Mouse (Mus musculus) ovary, postnatal 10 days (tissue): ENCODE results near the gene Atrnl1.

ENCODE experiments used
- DNase-seq: peaks from one replicate; pipeline ENCODE4 v3.0.0; 2022; ENCODE audit warnings: low spot score

Gene Atrnl1

DNA sequence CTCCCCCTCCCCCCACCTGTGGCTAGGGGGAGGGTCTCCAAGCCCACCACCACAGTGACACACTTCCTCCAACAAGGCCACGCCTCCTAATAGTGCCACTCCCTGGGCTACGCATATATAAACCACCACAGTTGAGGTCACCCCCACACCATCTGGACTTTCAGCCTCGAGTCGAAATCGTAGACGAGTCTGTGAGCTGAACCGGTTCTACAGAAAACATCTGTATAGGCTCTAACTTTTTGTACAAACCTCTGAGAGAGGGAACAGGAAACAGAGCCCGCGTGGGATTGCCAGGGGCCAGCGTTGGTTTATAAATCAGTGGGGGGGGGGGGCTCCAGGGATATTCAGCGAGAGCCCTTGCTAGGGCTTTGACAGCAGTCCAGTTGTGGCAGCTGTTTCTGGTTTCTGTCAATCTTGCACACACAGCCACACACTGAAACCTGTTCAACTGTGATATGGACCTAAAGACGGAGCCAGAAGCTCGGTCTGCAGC, 508.9 kb downstream of the Atrnl1 start:
- no peak for DNase-seq

GRCm38 (mm10) chr19:58120661-58121060, 509.8 kb downstream of the Atrnl1 start:
- DNase-seq = no peak

- DNase-seq = no peak
These were observed 510.8 kb downstream of the Atrnl1 start for GRCm38 (mm10) chr19:58121628-58122027.

- no peak for DNase-seq
These were observed 512.8 kb downstream of the Atrnl1 start for GRCm38 (mm10) chr19:58123620-58124019.

DNA sequence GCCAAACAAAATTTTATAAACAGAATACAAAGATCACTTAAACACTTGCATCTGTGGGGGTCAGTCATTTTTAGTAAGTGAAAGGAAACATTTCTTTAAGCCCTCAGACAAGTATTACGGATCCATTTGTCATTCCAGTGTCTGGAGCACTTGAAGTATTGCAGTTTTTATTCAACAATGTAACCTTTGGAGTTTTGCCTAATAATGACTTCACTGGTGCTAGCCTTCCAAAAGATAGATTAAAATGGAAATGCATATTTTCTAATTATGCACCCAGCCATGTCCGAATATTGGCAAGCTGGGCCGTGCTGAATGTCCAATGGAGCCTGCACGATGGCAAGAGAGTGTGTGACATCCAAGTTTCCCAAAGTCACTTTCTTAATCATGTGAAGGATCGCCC, 513.7 kb downstream of the Atrnl1 start:
- no peak for DNase-seq

- no peak for DNase-seq
These were observed 514.2 kb downstream of the Atrnl1 start for GRCm38 (mm10) chr19:58125010-58125409.

DNA sequence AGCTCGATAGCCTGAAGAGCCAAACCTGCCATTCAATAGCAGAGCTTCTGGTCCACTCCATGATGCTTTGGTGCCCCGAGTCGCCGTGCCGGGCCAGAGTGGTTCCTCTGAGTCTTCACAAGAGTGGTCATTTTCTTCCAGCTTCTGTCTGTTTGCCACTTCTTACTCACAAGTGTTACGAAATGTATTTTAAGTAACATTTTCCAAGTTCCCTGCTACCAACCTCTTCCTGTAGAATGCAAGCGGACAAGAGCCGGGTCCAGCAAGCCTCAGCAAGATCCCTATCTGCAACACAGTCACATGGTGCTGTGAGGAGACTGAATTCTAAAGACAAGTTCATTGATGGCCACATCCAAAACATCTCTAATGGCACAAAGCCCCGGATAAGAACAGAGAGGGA, 521.1 kb downstream of the Atrnl1 start:
- DNase-seq = no peak

GRCm38 (mm10) chr19:58140191-58140784, 529.5 kb downstream of the Atrnl1 start:
- DNase-seq = no peak

GRCm38 (mm10) chr19:58143853-58144454, 533.1 kb downstream of the Atrnl1 start:
- no peak for DNase-seq

DNA sequence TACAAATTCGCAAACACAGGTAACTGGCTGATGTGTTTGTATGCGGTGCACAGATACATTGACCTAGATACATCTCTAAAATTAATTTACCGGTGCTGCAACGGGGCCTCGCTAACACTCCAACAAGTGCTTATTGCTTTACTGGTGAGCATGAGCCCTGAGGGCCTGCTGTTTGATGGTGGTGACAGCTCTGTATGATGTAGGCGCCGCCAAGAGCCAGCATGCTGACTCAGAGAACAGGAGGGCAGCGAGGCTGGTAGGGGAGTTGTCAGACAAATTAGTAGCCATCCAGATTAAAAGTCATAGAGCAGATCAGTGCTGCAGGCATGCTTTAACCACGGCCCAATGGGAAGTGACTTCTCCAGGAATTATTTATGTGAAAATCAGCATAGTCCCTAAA, 534.7 kb downstream of the Atrnl1 start:
- no peak for DNase-seq

- DNase-seq = no peak
These were observed 540.4 kb downstream of the Atrnl1 start for GRCm38 (mm10) chr19:58151257-58151656.

GRCm38 (mm10) chr19:58161569-58161968, 550.7 kb downstream of the Atrnl1 start:
- no peak for DNase-seq

- DNase-seq = no peak
These were observed 554.2 kb downstream of the Atrnl1 start for GRCm38 (mm10) chr19:58164896-58165634.

DNA sequence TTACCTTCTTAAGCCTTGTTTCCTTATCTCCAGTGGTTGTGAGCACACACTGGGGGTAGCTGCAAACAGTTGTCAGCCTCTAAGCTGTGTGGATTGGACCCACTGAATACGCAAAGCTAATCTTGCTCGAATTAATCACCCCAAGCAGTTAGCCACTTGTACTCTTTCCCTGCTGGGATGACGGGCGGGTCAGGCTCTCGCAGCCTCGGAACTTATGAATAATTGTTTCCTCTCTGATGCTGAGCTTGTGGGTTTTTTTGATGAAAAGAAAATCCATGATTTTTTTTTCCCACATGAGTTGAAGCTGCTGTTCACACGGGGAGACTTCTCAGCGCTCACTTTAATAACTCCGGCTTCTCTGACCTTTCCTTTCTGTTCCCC, 554.8 kb downstream of the Atrnl1 start:
- DNase-seq = no peak

DNA sequence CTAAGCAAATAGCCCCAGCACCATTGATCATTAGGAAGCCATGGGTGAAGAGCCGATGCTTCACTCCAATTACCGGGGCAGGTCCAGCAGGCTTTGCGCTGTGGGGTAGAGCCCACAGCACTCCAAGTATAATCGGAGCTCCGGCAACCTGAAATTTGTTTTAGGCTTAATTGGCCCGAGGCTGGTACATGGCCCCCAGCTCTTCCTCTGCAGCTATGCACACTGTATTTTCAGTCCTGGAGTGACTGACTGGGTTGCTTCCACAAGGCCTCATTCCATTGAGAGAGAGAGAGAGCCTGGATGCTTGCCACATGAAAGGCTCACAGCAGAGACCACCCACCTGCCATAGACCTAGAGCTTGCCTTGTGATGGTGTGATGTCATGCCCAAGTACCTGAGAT, 555.3 kb downstream of the Atrnl1 start:
- no peak for DNase-seq

DNA sequence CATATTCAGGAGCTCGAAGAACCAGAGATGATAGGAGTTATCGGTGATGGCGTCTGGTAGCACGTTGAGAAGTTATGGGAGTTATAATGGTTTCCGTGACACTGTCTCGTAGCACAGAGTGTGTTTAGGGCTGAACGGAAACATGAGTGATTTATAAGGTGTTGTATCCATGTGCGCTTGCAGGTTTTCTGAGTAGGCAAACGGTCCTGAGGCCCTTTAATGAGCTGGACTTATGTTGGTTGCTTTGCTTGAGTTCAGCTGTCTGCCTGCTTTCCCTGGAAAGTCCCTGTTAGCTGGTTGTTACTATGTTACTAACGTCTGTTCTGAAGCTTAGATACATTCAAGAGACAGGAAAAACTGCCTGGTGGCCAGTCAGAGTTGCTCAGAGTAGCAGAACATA, 567.6 kb downstream of the Atrnl1 start:
- DNase-seq = no peak

GRCm38 (mm10) chr19:58180773-58181172, 569.9 kb downstream of the Atrnl1 start:
- no peak for DNase-seq
